Mouse (Mus musculus): ENCODE results near the gene Use1.

Use1 gene

DNA sequence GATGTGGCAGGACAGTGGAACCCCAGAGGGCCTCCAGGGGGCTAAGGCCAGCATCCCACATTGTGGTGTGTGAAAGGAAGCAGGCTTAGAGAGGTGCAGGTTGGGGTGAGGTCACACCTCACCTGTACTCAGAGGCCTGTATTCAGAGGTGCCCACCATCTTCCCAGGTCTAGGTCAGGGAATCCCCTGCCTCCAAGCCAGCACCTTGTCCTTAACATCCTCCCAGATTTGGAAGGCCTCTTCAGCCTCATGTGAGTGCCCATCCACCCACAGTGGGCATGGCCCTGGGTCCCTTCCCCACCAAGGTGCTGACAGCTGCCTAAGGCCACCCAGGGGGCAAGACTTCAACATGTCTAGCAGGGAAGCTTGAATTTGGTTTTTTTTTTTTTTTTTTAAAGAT is 34.8 kb downstream of the Use1 start:
- in situ Hi-C loops (cut with MseI, MboI): no loop called here

DNA sequence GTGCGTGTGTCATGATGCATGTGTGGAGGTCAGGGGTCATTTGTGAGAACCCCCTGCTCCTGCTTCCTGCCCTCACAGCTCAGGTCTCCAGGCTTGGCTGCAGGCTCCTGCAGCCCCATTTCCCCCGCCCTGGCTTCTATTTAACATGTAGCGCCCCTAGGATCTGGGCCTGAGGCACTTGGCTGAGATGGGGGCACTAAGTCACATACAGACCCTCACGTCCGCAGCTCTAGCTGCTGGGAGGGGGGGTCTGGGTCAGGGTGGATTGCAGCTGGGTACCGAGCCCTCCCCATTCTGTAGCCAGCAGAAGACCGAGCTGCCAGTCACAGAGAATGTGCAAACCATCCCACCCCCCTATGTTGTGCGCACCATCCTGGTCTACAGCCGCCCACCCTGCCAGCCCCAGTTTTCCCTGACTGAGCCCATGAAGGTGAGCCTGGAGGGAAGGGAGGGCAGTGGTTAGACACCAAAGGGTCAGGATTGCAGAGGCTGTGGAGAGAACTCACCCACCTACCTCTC is 35.9 kb downstream of the Use1 start:
- in situ Hi-C loops (cut with MseI, MboI): no loop called here

DNA sequence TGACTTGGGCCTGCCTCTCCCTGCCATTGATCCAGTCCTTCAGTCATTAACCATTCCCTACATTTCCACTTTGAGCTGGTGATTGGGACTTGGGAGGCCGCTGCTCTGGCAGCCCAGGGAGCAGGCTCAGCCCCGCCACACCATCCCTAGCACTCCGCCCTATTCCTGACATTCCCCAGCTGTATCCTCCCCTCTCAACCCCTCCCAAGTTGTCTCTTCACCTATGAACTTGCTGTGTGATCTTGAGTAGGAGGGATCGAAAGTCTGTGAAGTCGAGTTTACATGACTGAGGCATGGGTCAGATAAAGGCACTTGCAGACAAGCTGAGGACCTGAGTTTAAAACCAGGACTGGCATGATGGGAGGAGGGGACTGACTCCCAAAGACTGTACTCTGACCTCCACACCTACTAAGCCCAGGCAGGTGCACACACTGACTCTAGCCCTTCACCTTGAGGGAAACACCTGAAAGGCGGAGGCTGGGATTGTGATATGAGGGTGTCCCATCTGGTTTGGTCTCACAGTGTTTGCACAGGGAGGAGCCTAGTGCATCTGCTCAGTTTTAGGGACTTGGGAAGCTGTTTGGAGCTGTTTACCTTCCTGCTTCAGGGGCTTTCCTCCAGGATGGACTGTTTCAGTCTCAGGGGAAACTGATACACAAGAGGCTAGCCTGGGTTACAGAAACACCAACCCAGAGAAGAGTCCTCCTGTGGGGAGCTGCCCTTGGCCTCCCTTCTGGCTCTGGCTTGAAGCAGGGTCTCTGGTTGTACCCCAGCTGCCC is 36.6 kb downstream of the Use1 start:
- in situ Hi-C loops (cut with MseI, MboI): no loop called here

DNA sequence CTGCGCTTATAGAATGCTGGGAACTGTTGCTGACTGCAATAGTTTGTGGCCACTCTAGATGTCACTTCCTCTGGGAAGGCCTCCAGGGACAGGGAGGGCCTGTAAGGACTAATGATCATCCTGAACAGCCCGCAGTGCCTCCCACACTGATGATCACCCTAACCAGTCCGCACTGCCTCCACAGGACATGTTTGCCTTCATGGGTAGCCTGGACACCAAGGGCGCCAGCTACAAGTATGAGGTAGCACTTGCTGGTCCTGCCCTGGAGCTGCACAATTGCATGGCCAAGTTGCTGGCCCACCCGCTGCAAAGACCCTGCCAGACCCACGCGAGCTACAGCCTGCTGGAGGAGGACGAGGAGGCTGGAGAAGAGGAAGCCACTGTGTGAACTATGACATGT is 37.4 kb downstream of the Use1 start:
- in situ Hi-C loops (cut with MseI, MboI): no loop called here

DNA sequence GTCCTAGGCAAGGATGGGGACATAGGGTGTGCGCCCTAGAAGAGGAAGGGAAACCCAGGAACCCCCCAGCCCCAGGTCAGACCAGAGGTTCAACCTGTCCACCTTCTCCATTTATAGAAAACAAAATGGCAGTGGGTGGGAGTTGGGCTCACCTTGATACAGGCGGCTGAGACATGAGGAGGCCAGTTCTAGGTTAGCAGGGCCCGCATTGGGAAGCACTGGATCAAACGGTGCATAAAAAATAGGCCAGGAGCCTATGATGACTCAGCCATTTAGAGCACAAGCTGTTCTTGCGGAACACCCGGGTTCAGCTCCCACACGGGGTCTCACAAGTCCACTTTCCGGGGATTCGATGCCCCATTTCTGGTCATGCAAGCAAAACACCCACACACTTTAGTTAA is 38.3 kb downstream of the Use1 start:
- in situ Hi-C loops (cut with MseI, MboI): loop anchor here in 1 of 2 experiments (5.0 kb wide), 1 partner anchor 33 kb away; the partner anchor contains the start of gene Ocel1

DNA sequence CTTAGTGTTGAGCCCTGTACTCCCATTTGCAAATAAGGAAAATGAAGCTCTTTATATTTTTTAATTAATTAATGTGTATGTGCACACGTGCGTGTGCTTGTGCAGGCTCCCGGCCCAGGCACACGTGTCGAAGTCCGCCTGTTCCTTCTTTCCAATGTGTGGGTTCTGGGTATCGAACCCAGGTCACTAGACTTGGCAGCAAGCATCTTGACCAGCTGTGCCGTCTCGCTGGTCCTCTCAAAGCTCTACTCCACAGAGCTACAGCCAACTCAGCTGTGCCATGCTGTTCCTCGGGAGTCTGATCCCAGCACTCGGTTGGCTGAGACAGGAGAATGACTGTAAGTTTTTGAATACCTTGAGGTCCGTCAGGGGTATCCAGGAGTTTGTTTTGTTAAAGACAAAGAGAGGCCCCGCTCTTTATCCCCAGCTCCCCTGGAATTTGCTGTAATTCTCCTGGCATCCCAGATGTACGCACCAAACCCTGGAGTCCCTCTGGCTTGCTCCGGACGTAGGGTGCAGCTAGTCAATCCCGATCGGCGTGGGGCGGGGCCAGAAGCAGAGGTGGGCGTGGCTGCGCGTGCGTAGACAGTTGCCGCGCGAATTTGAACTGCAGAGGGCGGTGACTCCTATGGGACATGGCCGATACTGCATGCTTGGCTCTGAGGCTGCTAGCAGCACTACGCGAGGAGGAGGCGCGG is 38.9 kb downstream of the Use1 start, which contains the start of gene Ankle1:
TSS of gene Ankle1 (plus strand) at position 610 of the 698 bp plus-strand sequence.
- in situ Hi-C loops (cut with MseI, MboI): loop anchor here in 1 of 2 experiments (5.0 kb wide), 1 partner anchor 33 kb away; the partner anchor contains the start of gene Ocel1

DNA sequence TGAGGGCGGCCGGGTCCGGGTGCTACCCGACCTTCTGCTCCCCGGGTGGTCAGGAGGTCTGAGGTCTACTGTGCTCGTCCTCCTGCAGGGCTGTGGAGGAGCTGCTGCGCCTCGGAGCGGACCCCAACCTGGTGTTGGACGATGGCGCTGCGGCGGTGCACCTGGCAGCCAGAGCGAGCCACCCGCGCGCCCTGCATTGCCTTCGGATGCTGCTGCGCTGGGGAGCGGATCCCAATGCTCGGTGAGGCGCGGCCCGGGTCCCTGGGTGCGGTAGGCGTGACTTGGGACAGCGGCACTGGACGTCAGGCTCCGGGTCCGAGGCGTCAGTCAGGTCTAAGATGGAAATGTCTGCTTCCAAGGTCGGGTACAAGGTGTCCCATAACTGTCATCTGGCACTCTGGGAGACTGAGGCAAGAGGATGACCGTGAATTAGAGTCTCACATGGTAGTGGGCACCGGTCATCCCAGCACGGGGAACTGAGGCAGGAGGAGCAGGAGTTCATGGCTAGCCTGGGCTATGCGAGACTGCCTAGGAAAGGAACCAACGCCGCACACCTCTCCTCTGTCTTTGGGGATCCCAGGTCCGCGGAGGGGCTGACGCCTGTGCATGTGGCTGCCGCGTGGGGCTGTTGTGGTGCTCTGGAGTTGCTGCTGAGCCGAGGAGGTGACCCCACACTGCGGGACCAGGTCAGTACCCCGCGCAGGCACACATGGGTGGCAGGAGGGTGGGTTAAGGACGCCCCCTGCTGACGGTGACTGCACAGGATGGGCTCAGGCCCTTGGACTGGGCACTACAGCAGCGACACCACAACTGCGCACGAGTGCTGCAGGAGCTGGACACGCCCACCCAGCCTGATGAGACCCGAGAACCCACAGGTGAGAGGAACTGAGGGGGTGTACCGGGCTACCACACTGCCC is 39.7 kb downstream of the Use1 start:
- in situ Hi-C loops (cut with MseI, MboI): loop anchor here in 1 of 2 experiments (5.0 kb wide), 1 partner anchor 34 kb away; the partner anchor contains the start of gene Ocel1

DNA sequence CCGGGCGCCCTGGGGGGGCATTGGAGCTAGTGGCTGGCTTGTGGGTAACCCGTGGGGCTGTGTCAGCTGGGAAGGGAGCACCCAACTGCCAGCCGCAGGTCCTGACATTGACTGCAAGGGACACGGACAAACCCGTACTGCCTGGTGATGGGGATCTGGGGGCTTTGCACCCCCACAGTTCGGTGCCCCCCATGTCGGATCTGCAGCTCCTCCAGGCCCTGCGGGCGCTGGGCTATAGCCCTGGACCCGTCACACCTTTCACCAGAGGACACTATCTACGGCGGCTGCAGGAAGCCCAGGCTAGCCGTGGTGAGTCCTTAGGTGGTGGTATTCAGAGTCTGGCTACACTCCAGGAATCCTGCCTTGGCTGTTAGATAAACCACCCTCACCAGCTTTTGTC is 40.8 kb downstream of the Use1 start:
- in situ Hi-C loops (cut with MseI, MboI): loop anchor here in 1 of 2 experiments (5.0 kb wide), 1 partner anchor 35 kb away; the partner anchor contains the start of gene Ocel1

DNA sequence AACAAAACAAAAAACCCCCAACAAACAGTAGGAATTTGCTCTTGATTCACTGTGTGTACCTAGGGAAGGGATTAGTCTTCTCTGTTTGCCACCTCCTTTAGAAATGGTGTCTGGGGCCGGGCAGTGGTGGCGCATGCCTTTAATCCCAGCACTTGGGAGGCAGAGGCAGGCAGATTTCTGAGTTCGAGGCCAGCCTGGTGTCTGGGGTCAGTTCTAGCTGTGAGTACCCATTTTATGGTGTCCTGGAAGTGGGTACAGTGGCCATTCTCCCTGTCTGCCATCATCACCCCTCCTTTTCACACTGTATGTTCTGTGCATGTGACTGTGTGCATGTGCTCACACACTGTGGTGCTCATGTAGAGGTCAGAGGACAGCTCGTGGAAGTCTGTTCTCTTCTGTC is 41.6 kb downstream of the Use1 start:
- in situ Hi-C loops (cut with MseI, MboI): loop anchor here in 1 of 2 experiments (5.0 kb wide), 1 partner anchor 36 kb away; the partner anchor contains the start of gene Ocel1

DNA sequence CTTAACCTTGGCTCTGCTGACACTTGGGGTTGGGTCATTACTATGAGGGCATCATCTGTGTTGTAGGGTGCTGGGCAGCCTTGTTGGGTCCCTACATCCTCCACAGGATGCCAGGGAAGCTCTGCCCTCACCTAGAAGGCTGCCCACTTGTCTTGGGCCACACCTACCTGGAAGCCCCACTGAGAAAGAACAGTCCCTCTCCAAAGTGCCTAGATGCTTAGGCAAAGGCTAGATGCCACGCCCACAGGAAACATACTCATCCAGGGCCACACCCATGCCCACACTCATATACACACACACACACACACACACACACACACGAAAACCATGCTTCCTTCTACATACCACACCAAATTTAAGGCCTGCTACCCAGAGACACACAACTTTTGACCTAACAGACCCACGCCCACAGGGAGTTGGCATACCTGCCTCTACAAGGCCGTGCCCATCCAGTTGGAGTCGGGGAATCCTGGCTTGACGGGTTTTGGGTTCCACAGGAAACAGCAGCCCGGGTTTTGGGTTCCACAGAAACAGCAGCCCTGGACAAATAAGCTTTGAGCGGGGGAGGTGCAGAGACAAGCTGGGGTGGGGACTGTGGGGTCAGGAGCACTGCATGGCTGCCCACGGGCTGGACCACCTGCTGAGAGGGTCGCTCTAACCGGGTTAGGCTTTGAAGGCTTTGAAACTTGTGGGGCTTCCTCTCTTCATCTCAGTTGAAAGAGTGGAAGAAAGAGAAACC is 45.1 kb downstream of the Use1 start:
- in situ Hi-C loops (cut with MseI, MboI): loop anchor here in 1 of 2 experiments (5.0 kb wide), 1 partner anchor 1116 kb away; no protein-coding TSS in a partner anchor
